Mouse (Mus musculus) activated CD4-positive, CD25-positive, alpha-beta regulatory T cell, adult 4 months (primary cell): ENCODE measurements around the gene Gm4871. TPM values are rescaled to one million over a fixed set of nuclear protein-coding genes. Genes with fewer than 3 reads are reported as not detected.
"Not testable (repeated sequence)": the region's sequence is repeated elsewhere in the genome, so short reads cannot be mapped to it uniquely, and the experiment has no call there.

Experiments used
- ATAC-seq: one replicate; pipeline ENCODE4 v1.8.0; 2017
- polyA plus RNA-seq, 2 experiments: library from polyadenylated mRNA; unstranded; fragments of 100-300 nt; shearing (Covaris generic); gene quantifications; one replicate each; pipeline ENCODE4 v1.2.1; 2017

Gene Gm4871
- not detected for polyA plus RNA-seq

DNA sequence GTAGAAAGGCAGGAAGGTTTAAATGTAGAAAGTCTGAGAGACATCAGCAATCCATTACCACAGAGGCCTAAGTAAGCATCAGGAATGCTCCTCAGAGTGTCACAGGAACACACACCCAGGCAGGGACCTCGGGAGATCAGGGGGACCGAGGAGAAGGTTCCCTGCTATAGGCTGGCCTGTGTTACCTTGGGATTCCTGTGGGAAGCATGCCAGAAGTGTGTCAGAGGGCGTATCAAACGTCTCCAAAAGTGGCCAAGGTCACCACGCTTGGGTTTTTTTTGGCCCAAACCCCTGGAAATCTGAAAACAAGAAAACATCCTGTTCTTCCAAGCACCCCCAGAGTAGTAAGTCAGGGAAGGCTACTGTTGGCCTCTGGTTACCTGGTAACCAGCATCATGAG lies at the start of gene Gm4871:
TSS of gene Gm4871 (minus strand) at position 364 of the 400 bp plus-strand sequence.
- ATAC-seq = not testable (repeated sequence)

DNA sequence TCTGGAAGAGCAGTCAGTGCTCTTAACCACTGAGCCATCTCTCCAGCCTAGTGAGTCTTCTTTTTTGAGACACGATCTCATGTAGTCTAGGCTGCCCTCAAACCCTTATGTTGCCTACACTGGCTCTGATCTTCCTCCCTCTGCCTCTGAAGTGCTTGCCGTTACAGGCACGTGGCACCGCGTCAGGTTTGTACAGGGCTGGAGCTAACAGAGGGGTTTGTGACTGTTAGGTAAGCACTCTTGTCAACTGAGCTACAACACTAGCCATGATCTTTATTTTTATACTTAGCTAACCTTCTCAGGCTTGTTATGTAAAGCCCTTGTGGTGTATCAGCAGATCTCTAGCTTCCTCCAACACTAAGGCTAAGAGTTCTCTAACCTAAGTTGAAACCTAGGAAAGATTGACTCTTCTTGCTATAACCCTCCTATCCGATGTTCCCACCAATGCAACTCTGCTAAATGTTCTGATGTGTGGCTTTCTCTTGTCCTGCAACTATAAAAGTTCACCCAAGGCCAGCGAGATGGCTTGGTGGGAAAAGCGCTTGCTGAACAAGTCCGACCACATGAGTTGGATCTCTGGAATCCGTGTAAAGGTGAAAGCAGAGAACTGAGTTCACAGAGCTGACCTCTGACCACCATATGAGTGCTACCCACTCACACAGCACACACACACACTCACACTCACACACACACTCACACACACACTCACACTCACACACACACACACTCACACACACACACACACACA lies 49.5 kb upstream of the Gm4871 start:
- ATAC-seq = no peak

DNA sequence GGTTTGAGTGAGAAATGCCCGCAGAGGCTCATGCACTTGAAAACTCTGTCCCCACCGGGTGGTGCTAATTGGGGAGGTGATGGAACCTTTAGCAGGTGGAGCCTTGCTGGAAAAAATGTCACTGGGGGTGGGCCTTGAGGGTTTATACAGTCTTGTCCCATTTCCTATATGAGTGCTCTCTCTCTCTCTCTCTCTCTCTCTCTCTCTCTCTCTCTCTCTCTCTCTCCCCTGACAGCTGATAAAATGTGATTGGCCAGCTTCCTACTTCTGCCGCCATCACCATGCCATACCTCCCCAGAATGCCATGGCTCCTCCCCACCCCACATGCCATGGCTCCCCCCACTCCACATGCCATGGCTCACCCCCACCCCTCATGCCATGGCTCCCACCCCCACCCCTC lies 42.5 kb upstream of the Gm4871 start:
- no peak for ATAC-seq

DNA sequence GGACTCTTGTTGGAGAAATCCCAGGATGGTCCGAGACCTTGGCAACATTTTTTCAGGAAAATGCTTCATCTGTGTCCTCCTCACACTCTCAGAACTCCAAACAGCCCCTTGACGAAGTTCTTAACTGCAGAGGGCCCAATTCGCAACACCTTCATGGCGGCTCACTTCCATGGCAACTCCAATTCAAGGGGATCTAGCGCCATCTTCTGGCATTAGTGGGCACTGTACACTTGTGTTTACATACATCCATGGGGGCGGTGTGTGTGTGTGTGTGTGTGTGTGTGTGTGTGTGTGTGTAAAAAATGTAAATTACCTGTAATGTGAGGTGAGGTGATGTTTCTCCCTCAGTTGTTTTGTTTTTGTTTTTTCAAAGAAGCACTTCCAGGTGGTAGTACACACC lies 38.8 kb upstream of the Gm4871 start:
- ATAC-seq = no peak

DNA sequence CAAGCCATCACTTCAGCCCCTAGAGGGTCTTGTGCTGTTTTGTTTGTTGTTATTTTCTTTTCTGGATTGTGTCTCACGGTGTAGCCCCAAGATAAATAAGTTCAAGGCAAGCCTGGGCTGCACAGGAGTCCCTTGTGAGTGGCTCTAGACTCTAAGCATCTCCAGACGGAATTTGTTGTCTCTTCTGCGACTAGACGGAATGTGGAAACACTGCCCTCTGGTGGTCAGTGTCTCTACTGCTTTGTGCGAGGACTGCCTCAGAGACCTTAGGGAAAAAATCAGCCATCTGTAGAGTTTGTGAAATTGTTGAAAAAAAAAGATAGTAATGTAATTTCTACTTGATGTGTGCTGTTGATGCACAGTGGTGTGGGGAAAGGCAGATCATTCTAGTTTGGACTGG lies 37.2 kb upstream of the Gm4871 start:
- ATAC-seq = peak; percentile 69

DNA sequence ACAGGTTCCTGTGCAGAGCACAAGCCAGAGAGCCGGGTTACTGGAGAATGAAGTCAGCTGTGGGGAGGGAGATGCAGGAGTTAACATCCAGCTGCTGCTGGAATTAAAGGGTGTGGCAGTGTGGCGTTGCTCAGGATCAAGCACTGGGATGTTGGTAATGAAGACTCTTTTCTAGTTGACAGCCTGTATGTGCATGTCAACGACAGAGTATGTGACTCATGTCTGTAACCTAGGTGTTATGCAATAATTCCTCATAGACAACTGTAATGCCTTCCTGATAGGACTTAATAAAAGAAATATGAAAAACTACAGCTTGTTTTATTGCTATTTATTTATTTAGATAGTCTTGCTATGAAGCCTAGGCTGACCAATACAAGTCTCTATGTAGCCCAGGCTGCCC lies 36.3 kb upstream of the Gm4871 start:
- ATAC-seq = no peak

DNA sequence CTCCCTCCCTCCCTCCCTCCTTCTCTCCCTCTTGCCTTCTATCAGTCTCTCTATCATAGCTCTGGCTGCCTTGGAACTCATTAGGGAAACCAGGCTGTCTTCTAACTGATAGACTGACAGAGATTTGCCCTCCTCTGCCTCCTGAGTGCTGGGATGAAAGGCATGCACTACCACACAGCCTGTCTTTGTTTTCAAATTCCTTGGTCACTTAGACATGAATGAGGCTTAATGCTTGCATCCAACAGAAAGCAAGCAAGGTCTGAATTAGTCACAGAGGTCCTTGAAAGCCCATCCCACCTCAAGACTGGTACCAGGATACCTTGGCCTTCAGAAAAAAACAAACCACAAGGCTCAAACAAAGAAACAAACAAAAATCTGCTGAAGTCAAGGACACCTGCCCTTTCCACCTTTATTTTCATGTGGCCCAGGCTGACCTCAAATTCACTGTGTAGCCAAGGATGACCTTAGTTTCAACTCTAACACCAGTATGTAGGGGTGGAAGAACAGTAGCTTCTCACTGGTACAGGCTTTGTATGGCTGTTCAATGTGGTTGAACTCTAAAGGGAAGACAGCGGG lies 32.3 kb upstream of the Gm4871 start:
- ATAC-seq = no peak

DNA sequence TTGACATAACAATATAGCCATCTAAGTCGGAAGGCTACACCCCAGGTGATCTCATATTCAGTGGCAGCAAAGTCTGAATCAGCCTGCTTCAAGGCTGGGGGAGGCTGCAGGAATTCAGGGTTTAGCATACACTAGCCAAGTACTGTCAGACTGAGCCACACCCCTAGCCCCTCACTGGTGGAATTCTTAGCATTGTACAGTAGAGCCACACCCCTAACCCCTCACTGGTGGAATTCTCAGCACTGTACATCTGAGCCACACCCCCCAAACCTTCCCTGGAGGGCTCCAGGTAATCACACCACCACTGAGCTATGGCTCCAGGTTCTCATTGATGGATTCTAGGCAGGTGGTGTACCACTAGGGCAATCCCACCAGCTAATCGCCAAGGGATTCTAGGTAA lies 27.0 kb upstream of the Gm4871 start:
- no peak for ATAC-seq

DNA sequence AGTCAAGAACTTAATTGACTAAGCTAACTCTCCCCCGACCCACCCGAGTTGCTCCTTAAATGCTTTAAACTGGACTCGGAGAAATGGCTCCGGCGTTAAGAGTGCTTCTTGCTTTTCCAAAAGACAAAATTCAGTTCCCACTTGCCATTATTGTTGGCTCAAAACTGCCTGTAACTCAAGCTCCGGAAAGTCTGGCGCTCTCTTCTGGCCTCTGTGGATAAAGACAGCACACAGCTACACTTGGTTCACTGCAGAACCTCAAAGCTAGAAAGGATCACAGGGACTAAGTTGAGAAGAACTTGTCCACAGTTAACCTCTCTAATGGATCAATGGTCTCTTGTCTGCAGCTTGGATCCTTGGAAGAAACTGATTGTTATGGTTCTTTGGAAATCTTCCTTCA lies 26.2 kb upstream of the Gm4871 start:
- no peak for ATAC-seq

DNA sequence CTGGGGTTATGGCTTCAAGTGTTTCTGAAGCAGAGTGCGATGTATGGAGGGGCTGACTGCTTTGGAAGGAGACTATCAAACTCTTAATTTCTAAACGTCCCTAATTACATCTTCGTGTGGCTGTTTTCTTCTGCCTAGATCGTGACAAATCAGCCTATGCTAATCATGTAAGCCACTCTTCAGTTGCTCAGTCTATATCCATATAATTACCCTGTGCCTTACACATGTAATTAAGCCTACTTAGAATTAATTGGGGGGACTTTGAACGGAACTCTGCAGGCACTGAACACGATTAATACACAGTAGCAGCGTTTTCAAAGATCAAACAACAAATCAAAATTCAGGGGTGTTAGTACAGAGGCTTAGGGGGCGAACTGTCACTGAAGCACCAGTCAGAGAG lies 25.4 kb upstream of the Gm4871 start:
- ATAC-seq = no peak

DNA sequence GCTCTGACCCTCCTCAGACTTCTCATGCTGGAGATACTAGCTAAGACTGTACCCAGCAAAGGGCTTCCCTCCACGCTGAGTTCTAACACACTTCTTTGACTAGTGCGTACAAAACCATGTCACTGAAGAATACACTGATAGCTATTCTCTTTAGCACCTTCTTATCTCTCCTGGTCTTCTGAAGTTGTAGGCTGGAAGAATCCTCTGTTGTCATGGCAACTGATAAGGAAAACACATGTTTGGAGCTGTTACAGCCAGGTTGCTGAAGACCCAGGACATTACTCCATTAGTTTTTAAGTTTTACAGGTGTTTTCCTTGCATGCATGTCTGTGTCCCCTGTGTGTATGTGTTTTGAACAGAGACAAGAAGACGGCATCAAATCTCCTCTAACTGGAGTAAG lies 21.6 kb upstream of the Gm4871 start:
- ATAC-seq = not testable (repeated sequence)

DNA sequence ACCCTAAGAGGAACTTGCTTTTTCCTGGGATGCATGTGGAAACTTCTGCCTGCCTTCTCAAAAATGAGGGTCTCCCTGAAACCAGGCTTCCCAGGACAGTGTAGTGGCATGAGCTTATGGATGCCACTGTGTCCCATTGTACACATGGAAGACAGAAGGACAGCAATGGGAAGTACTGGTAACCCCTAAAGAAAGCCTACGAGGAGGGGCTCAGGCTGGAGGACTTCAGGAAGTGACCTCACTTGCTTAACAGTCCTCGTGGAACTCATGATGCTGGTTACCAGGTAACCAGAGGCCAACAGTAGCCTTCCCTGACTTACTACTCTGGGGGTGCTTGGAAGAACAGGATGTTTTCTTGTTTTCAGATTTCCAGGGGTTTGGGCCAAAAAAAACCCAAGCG lies 10.1 kb upstream of the Gm4871 start, which contains the start of gene 1700018F24Rik:
TSS of gene 1700018F24Rik (plus strand) at position 301 of the 400 bp plus-strand sequence.
- not testable (repeated sequence) for ATAC-seq

DNA sequence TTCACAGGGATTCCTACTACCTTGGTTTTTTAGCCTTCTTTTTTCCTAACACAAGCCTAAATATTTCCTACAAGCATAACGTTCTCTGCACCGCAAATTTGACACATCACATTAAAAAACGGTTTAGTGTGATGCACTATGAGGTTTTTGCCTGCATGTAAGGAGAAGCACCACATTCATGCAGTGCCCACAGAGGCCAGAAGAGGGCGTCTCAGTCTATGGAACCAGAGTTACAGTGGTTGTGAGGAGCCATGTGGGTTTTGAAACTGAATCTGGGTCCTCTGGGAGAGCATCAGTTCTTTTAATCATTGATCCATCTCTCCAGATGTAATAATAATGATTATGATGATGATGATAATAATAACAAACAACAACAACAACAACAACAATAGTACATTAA lies 9.1 kb upstream of the Gm4871 start:
- no peak for ATAC-seq

DNA sequence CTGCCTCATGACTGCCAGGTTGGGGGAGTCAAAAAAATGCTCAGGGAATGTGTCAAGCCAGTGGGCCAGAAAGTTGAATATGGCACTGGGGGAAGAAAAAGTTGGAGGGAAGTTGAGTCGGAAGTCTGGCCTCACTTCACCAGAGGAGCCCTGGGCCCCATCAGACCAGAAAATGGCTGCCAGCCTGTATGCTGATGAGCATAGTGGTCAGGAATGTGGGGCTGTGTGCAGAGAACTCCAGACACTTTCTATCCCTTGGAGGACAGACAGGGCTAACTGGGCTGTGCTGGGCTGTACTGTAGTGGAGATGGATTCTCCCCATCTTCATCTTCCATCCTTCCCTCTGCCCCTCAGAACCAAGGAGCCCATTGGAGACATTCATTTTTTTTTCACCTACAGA lies 2.1 kb downstream of the Gm4871 start:
- not testable (repeated sequence) for ATAC-seq

DNA sequence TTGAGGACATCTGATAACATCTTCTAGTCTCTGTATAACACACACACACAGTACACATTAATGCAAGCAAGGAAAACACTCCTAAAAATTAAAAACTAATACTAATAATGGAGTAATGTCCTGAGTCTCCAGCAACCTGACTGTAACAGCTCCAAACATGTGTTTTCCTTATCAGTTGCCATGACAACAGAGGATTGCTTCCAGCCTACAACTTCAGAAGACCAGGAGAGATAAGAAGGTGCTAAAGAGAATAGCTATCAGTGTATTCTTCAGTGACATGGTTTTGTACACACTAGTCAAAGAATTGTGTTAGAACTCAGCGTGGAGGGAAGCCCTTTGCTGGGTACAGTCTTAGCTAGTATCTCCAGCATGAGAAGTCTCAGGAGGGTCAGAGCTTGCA lies 11.8 kb downstream of the Gm4871 start:
- not testable (repeated sequence) for ATAC-seq

DNA sequence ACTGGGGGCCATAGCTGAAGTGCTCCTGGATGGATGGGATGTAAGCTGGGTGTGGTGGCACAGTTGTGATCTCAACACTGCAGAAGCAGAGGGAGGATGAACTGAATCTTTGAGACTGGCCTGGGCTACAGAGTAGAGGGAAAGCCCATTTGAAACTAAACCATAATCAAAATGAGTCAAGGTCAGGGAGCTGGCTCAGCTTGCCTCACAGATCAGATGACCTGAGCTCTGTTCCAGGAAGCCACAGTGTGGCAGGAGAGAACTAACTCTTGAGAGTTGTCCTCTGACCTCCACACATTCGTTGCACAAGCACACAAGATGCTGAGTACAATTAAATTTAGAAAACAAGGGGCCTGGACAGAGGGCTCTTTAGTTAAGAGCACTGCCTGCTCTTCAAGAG lies 12.3 kb downstream of the Gm4871 start:
- ATAC-seq = not testable (repeated sequence)

DNA sequence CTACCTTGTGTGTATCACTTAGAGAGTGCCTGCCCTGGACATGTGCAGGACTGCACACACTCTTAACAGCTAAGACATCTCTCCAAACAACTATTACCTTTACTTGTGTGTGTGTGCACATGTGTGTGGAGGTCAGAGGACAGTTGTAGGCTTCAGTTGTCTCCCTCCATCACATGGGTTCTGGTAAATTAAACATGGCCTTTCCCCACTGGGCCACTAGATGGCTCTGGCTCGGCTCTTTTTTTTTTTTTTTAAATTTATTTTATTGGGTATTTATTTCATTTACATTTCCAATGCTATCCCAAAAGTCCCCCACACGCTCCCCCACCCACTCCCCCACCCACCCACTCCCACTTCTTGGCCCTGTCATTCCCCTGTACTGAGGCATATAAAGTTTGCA lies 15.8 kb downstream of the Gm4871 start:
- ATAC-seq = not testable (repeated sequence)

DNA sequence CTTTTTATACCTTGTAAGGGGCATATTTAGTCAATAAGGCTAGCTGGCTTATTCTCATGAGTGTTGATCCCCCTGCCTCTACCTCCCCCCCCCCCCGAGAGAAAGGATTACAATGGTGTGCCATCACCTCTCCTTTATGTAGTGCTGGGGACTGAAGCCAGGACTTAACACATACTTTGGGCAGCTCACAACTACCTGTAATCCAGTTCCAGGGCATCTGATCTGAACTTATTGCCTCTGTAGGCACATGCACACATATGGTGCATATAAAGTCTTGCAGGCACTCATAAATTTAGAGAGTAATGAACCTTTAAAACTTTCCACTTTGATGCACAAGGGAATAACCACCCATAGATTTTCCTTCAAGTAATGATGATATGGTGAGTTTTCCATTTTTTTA lies 18.3 kb downstream of the Gm4871 start:
- ATAC-seq = no peak

DNA sequence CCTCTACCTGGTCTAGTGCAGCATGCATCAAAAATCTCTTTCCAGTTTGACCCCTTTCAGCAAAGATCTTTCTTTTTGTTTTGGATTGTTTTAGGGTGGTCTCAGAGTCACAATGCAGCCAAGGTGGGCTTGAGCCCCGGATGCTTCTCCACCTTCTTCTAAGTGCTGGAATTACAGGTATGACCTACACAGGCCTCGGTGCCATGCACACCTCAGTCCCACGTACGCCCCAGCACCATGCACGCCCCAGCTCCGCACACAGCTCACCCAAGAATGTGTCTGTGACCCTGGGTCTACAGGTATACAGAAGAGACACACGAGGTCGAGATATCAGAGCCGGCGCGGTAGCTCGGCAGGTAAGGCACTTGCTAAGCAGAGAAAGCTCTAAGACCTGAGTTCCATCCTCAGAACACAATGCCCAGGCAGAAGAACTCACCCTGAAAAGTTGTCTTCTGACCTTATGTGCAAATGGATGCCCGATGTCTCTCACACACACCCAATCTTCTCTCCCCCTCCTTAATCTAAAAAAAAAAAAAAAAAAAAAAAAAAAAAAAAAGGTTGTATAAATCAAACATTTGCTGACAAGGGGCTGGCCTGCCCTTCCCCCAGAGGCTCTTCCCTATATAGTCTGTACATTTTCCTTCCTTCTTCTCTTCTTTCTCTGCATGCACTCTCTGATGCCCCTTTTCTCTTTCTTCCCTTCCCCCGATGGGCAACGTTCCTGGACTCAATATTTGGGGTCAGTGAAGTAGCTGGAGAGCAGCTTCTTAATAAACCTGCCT lies 23.5 kb downstream of the Gm4871 start:
- ATAC-seq = no peak

DNA sequence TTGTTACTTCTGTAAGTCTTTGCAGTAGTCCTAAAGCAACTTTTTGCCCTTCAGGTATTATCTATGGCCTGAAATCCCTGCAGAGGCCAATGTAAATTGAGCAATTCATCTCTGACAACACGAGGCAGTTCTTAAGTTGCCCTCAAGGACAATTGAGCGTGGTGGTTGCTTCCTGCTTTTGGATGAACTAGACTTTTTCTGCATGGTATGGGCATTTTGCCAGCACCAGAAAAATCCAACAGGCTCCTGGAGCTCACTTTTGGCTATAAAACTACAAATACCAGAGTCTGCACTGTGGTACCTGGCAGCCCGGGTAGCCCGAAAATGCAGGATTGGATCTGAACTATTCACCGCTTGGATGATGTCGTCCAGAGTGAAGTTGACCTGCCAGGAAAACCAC lies 27.0 kb downstream of the Gm4871 start:
- ATAC-seq = no peak

DNA sequence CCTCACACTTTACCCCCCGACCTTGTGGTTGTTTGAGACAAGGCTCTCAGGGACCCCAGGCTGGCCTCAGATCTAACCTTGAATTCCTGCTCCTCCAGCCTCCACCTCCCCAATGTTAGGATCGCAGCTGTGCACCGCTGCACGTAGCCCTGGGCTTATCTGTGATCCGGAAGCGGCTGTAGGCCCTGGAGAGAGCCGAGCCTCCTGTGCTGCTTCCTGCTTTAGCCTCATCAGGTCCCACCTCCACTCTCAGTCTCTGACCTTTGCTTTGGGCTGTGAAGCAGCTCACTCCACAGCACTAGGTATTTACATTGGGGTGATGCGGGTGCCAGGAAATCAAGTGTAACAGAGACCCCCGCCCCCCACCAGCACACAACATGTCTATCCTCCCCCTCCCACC lies 28.1 kb downstream of the Gm4871 start:
- no peak for ATAC-seq

DNA sequence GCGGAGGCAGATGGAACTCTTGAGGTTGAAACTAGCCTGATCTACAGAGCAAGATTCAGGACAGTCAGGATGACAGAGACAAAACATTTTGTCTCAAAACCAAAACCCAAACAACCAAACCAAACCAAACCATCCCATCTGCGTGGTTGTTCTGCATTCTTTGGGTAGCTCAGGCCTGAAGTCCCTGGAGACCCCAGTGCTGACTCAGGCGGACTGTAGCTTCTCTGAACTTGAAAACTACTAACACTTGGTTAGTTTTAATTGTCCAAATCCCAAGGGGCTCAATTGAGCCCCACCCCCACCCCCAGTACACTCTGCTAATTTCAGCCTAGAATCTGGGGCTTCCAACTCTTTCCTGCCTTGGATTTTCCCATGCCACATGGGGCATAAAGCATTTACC lies 29.2 kb downstream of the Gm4871 start:
- ATAC-seq = no peak

DNA sequence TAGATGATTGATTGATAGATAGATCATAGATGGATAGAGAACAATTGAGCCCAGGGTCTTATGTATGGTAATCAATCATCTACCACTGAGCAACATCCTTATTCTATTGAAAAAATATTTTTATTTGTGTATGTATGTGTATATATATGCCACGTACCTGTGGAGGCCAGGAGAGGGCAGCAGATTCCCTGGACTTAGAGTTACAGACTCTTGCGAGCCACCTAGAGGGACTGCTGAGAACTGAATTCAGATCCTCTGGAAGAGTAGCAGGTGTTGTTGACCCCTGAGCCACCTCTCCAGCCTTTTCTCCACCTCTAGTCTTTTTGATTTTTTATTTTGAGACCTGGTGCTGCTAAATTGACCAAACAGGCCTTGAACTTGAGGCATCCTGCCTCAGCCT lies 34.1 kb downstream of the Gm4871 start:
- no peak for ATAC-seq

DNA sequence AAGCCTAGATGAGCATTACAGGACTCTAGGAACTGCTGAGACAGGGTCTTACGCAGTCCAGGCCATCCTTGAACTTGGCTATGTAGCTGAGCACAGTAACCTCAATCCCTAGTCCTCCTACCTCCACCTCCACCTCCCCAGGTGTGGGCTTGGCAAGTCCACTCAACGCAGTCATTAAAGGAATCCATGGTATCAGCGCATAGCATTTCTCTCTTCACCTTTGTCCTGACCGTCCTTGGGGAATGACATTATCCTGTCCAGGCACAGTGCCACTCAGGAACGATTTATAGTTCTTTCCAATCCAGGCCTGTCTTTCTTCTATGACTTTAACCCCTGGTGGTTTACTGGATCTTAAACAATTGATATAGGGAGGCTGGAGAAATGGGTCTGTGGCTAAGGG lies 42.1 kb downstream of the Gm4871 start:
- ATAC-seq = no peak
